Mouse (Mus musculus): ENCODE results near the gene Rps6kb1. TPM values are rescaled to one million over a fixed set of nuclear protein-coding genes. Genes with fewer than 3 reads are reported as not detected.
A peak's percentile ranks its signal among the peaks of the same experiment; 100 is the strongest.

Gene Rps6kb1
- polyA plus RNA-seq, 1 experiment from 2014 or later = 57.1 TPM

DNA sequence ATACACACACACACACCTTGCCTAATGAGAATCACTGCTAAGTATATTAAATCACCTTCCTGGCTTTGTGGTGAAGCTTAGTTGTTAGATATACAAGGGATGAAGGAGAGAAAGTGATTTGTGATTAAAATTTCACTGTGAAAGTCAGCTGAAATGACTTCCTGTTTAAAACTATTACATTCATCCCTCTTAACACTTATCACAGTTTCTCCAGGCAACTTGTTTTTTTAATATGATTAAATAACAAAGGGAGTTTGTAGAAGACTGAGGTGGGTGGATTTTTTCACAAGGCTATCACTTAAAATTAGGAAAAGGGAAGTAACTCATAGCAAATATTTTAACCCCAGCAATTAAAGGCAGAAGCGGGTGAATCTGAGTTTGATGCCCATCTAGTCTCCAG is 47.2 kb downstream of the Rps6kb1 start:
- no peak overlapping the region for H3K4me2 ChIP-seq (ENCODE audit: low read length)
- H3K27me3 ChIP-seq (replicated peaks; ENCODE audit: control insufficient read depth, insufficient read depth, low read length) = no peaks in the 10 kb centered on the region
- H3K4me3 ChIP-seq (replicated peaks; ENCODE audit: low read length) = no peak overlapping the region
- no peaks in the 10 kb centered on the region for H3K4me1 ChIP-seq (replicated peaks; ENCODE audit: control insufficient read depth, insufficient read depth, low read length)
- H3K9me3 ChIP-seq (ENCODE audit: control insufficient read depth, low read length) = no peaks in the 10 kb centered on the region
- WGBS = 89% methylated on average over 1 of the region's 1 CpGs
- no peak for ATAC-seq
- H3K9ac ChIP-seq (replicated peaks; ENCODE audit: low read depth, low read length) = no peak overlapping the region
- H3K36me3 ChIP-seq (ENCODE audit: control insufficient read depth, insufficient read depth) = peaks cover 12% of the 10 kb centered on the region; the same call in 1 of the 2 replicates
- no peak overlapping the region for H3K27ac ChIP-seq (ENCODE audit: low read length)

GRCm38 (mm10) chr11:86490782-86491181 is 53.8 kb downstream of the Rps6kb1 start:
- H3K9me3 ChIP-seq (ENCODE audit: control insufficient read depth, low read length) = no peaks in the 10 kb centered on the region
- no peak overlapping the region for H3K4me2 ChIP-seq (ENCODE audit: low read length)
- H3K27me3 ChIP-seq (replicated peaks; ENCODE audit: control insufficient read depth, insufficient read depth, low read length) = no peaks in the 10 kb centered on the region
- no peak overlapping the region for H3K9ac ChIP-seq (replicated peaks; ENCODE audit: low read depth, low read length)
- no peak overlapping the region for H3K4me3 ChIP-seq (replicated peaks; ENCODE audit: low read length)
- ATAC-seq = no peak
- peaks cover 10% of the 10 kb centered on the region; the same call in 1 of the 2 replicates for H3K36me3 ChIP-seq (ENCODE audit: control insufficient read depth, insufficient read depth)
- peaks cover 5% of the 10 kb centered on the region for H3K4me1 ChIP-seq (replicated peaks; ENCODE audit: control insufficient read depth, insufficient read depth, low read length)
- 94% methylated on average over 1 of the region's 1 CpGs for WGBS
- H3K27ac ChIP-seq (ENCODE audit: low read length) = no peak overlapping the region

DNA sequence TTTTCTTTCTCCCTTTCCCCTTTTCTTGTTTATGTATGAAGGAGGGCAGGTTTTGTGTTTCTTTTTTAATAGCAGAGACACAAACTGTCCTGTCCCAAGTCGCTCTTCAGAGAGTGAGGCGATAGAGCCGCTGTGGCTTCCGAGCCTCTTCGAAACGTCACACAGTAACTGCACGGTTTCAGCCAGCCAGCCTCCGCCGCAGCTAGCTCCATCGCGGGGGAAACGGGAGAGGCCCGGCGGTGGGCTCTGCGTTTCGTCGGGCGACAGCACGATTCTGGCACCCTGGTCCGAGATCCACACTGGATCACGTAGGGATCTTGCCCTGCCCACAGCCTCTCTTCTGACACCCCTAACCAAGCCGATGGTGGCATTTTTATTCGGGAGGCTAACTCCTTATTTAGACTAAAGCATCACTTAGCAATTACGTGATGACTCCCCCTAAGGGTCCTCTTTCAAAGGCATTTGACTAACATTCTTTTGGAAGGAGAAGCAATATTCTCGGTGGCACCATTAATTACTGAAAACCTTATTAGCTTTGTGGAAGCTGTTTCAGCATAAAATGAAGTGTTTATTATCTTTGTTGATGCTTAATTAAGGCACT is 59.6 kb downstream of the Rps6kb1 start:
- under 1% methylated on average over 25 of the region's 25 CpGs for WGBS
- ATAC-seq = peak; percentile 70
- peak overlapping the region; percentile 77 for H3K27ac ChIP-seq (ENCODE audit: low read length)
- peaks cover 4% of the 10 kb centered on the region; the same call in 1 of the 2 replicates for H3K36me3 ChIP-seq (ENCODE audit: control insufficient read depth, insufficient read depth)
- peak overlapping the region; percentile 77 for H3K4me3 ChIP-seq (replicated peaks; ENCODE audit: low read length)
- no peaks in the 10 kb centered on the region for H3K9me3 ChIP-seq (ENCODE audit: control insufficient read depth, low read length)
- H3K4me2 ChIP-seq (ENCODE audit: low read length) = peak overlapping the region; percentile 61
- no peaks in the 10 kb centered on the region for H3K27me3 ChIP-seq (replicated peaks; ENCODE audit: control insufficient read depth, insufficient read depth, low read length)
- peaks cover 11% of the 10 kb centered on the region for H3K4me1 ChIP-seq (replicated peaks; ENCODE audit: control insufficient read depth, insufficient read depth, low read length)
- H3K9ac ChIP-seq (replicated peaks; ENCODE audit: low read depth, low read length) = peak overlapping the region; percentile 77

- no peaks in the 10 kb centered on the region for H3K27me3 ChIP-seq (replicated peaks; ENCODE audit: control insufficient read depth, insufficient read depth, low read length)
- peak within 1 kb of the TSS; percentile 61 for H3K4me2 ChIP-seq (ENCODE audit: low read length)
- WGBS = 0% methylated on average over 68 of the region's 68 CpGs
- no peaks in the 10 kb centered on the region for H3K9me3 ChIP-seq (ENCODE audit: control insufficient read depth, low read length)
- peak within 1 kb of the TSS; percentile 77 for H3K4me3 ChIP-seq (replicated peaks; ENCODE audit: low read length)
- peak; percentile 98 for ATAC-seq
- H3K27ac ChIP-seq (ENCODE audit: low read length) = peak within 1 kb of the TSS; percentile 77
- H3K9ac ChIP-seq (replicated peaks; ENCODE audit: low read depth, low read length) = peak within 1 kb of the TSS; percentile 77
- peaks cover under 1% of the 10 kb centered on the region; the same call in 1 of the 2 replicates for H3K36me3 ChIP-seq (ENCODE audit: control insufficient read depth, insufficient read depth)
- peaks cover 11% of the 10 kb centered on the region for H3K4me1 ChIP-seq (replicated peaks; ENCODE audit: control insufficient read depth, insufficient read depth, low read length)
Observed at GRCm38 (mm10) chr11:86484101-86484868, 60.3 kb downstream of the Rps6kb1 start, which contains the start of gene Rnft1. Gene Rnft1 (plus strand): TSS chr11:86484657.

- no peak overlapping the region for H3K4me2 ChIP-seq (ENCODE audit: low read length)
- no peaks in the 10 kb centered on the region for H3K36me3 ChIP-seq (ENCODE audit: control insufficient read depth, insufficient read depth)
- H3K4me3 ChIP-seq (replicated peaks; ENCODE audit: low read length) = no peak overlapping the region
- no peak for ATAC-seq
- no peaks in the 10 kb centered on the region for H3K9me3 ChIP-seq (ENCODE audit: control insufficient read depth, low read length)
- H3K9ac ChIP-seq (replicated peaks; ENCODE audit: low read depth, low read length) = no peak overlapping the region
- H3K27me3 ChIP-seq (replicated peaks; ENCODE audit: control insufficient read depth, insufficient read depth, low read length) = no peaks in the 10 kb centered on the region
- H3K4me1 ChIP-seq (replicated peaks; ENCODE audit: control insufficient read depth, insufficient read depth, low read length) = peaks cover 8% of the 10 kb centered on the region
- H3K27ac ChIP-seq (ENCODE audit: low read length) = no peak overlapping the region
- WGBS = 55% methylated on average over 3 of the region's 3 CpGs
Observed at GRCm38 (mm10) chr11:86473576-86473975, 71.0 kb downstream of the Rps6kb1 start.

- Histone ChIP-seq H3K4me1 (replicated peaks; ENCODE audit: control insufficient read depth, insufficient read depth, low read length) (peaks cover 8% of the 10 kb centered on the region), H3K4me2 (ENCODE audit: low read length) (peak overlapping the region; percentile 42), H3K9me3 (ENCODE audit: control insufficient read depth, low read length) (no peaks in the 10 kb centered on the region), H3K4me3 (replicated peaks; ENCODE audit: low read length) (peak overlapping the region; percentile 7; the same call in 1 of the 2 replicates), H3K9ac (replicated peaks; ENCODE audit: low read depth, low read length) (no peak overlapping the region), H3K36me3 (ENCODE audit: control insufficient read depth, insufficient read depth) (no peaks in the 10 kb centered on the region), H3K27me3 (replicated peaks; ENCODE audit: control insufficient read depth, insufficient read depth, low read length) (no peaks in the 10 kb centered on the region), H3K27ac (ENCODE audit: low read length) (peak overlapping the region; percentile 54; the same call in 1 of the 2 replicates)
- no peak for ATAC-seq
- WGBS = 31% methylated on average over 7 of the region's 7 CpGs
Observed at GRCm38 (mm10) chr11:86472771-86473171, 71.8 kb downstream of the Rps6kb1 start.

- no peaks in the 10 kb centered on the region for H3K9me3 ChIP-seq (ENCODE audit: control insufficient read depth, low read length)
- no peak overlapping the region for H3K9ac ChIP-seq (replicated peaks; ENCODE audit: low read depth, low read length)
- WGBS = 9% methylated on average over 6 of the region's 6 CpGs
- H3K4me2 ChIP-seq (ENCODE audit: low read length) = no peak overlapping the region
- H3K4me3 ChIP-seq (replicated peaks; ENCODE audit: low read length) = no peak overlapping the region
- peak; percentile 49; the same call in 1 of the 2 replicates for ATAC-seq
- H3K4me1 ChIP-seq (replicated peaks; ENCODE audit: control insufficient read depth, insufficient read depth, low read length) = peaks cover 8% of the 10 kb centered on the region
- H3K27ac ChIP-seq (ENCODE audit: low read length) = no peak overlapping the region
- no peaks in the 10 kb centered on the region for H3K36me3 ChIP-seq (ENCODE audit: control insufficient read depth, insufficient read depth)
- H3K27me3 ChIP-seq (replicated peaks; ENCODE audit: control insufficient read depth, insufficient read depth, low read length) = no peaks in the 10 kb centered on the region
Observed at GRCm38 (mm10) chr11:86471785-86472184, 72.8 kb downstream of the Rps6kb1 start.

DNA sequence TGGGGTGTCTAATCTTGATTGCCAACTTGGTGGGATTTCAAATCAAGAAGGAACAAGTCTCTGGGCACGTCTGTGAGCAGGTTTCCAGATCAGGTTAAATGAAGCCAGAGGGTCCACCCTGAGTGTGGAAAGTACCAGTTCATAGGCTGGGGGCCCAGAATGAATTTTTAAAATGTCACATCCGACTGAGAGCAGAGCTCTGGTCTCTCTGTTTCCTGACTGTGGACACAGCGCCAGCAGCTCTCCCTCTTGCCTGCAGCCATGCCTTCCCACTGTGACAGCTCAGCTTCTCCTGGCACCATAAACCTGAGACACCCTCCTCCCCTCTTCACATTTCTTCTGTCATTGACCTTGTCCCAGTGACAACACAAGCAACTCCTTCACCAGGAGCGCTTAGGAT is 75.6 kb downstream of the Rps6kb1 start:
- peaks cover 8% of the 10 kb centered on the region for H3K4me1 ChIP-seq (replicated peaks; ENCODE audit: control insufficient read depth, insufficient read depth, low read length)
- H3K9me3 ChIP-seq (ENCODE audit: control insufficient read depth, low read length) = no peaks in the 10 kb centered on the region
- no peaks in the 10 kb centered on the region for H3K27me3 ChIP-seq (replicated peaks; ENCODE audit: control insufficient read depth, insufficient read depth, low read length)
- no peak overlapping the region for H3K27ac ChIP-seq (ENCODE audit: low read length)
- ATAC-seq = no peak
- H3K36me3 ChIP-seq (ENCODE audit: control insufficient read depth, insufficient read depth) = no peaks in the 10 kb centered on the region
- WGBS = 75% methylated on average over 4 of the region's 4 CpGs
- H3K9ac ChIP-seq (replicated peaks; ENCODE audit: low read depth, low read length) = no peak overlapping the region
- H3K4me2 ChIP-seq (ENCODE audit: low read length) = no peak overlapping the region
- no peak overlapping the region for H3K4me3 ChIP-seq (replicated peaks; ENCODE audit: low read length)

DNA sequence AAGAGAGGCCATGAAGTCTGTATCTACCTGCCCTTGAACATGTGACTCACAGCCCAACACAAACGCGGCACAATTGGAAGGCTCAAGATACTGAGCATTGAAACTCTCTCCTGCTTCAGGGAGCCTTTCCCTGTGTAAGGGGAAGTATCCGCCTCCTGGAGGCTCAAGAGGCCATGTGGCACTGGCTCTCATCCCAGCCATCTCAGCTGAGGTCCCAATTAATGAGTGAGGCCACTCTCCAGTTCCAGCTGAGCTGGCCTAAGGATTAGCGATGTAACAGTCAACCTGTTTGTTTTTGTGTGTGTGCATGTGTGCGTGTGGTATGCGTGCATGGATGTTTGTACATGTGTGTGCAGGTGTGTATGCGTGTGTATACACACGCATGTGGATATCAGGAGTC is 76.3 kb downstream of the Rps6kb1 start:
- no peaks in the 10 kb centered on the region for H3K9me3 ChIP-seq (ENCODE audit: control insufficient read depth, low read length)
- no peak overlapping the region for H3K9ac ChIP-seq (replicated peaks; ENCODE audit: low read depth, low read length)
- WGBS = 59% methylated on average over 8 of the region's 8 CpGs
- no peak overlapping the region for H3K4me3 ChIP-seq (replicated peaks; ENCODE audit: low read length)
- H3K4me1 ChIP-seq (replicated peaks; ENCODE audit: control insufficient read depth, insufficient read depth, low read length) = peaks cover 8% of the 10 kb centered on the region
- no peaks in the 10 kb centered on the region for H3K27me3 ChIP-seq (replicated peaks; ENCODE audit: control insufficient read depth, insufficient read depth, low read length)
- ATAC-seq = no peak
- H3K27ac ChIP-seq (ENCODE audit: low read length) = no peak overlapping the region
- H3K36me3 ChIP-seq (ENCODE audit: control insufficient read depth, insufficient read depth) = no peaks in the 10 kb centered on the region
- H3K4me2 ChIP-seq (ENCODE audit: low read length) = no peak overlapping the region
